Mouse (Mus musculus): Measurements from ENCODE around the gene Limk1. TPM values are rescaled to one million over a fixed set of nuclear protein-coding genes. Genes with fewer than 3 reads are reported as not detected.
"Not testable (repeated sequence)": the region's sequence is repeated elsewhere in the genome, so short reads cannot be mapped to it uniquely, and the experiment has no call there.

Limk1 gene
- polyA plus RNA-seq, 1 experiment from 2014 or later, result 3.8 TPM

DNA sequence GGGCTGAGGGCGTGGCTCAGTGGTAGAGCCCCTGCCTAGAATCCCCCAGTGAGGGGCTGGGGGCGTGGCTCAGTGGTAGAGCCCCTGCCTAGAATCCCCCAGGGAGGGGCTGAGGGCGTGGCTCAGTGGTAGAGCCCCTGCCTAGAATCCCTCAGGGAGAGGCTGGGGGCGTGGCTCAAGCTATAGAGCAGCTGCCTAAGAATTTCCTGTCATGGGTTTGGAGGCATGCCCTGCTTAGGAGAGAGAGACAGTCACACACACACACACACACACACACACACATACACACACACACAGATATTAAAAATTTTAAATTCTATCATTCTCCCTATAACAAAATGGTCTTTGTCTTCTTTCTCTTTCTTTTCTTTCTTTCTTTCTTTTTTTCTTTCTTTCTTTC lies 39.4 kb downstream of the Limk1 start:
- H3K4me1 ChIP-seq, result peaks cover 19% of the 10 kb centered on the region
- not testable (repeated sequence) for ATAC-seq (ENCODE audit: extremely low read depth, insufficient number of reproducible peaks, low FRiP score, low TSS enrichment); H3K9ac ChIP-seq; H3K27me3 ChIP-seq (replicated peaks); H3K36me3 ChIP-seq; H3K27ac ChIP-seq (replicated peaks); H3K9me3 ChIP-seq; H3K4me2 ChIP-seq; H3K4me3 ChIP-seq
- WGBS, result 79% methylated on average over 3 of the region's 4 CpGs

DNA sequence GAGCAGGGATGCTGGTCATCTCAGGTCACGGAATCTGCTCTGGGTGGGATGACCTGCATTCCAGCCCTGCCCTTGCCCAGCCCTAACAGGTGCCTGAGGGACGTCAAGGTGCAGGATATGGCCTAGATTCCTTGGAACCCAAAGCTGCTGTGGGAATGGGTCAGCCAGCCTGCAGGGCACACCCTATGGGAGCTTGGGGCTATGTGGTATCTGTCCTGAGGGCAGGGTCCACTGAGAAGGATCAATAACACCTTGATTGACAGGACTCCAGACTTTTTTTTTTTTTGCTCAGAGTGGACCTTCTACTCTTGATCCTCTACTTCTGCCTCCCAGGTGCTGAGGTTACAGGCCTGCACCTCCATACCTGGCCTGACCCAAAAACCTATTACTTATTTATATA lies 41.0 kb downstream of the Limk1 start:
- Histone ChIP-seq H3K27ac (replicated peaks) (no peak overlapping the region), H3K4me3 (no peak overlapping the region), H3K27me3 (replicated peaks) (no peaks in the 10 kb centered on the region), H3K4me1 (peaks cover 19% of the 10 kb centered on the region), H3K36me3 (no peaks in the 10 kb centered on the region), H3K9me3 (no peaks in the 10 kb centered on the region), H3K9ac (no peak overlapping the region), H3K4me2 (no peak overlapping the region)
- ATAC-seq (ENCODE audit: extremely low read depth, insufficient number of reproducible peaks, low FRiP score, low TSS enrichment), result no peak
- WGBS, result 76% methylated on average over 2 of the region's 2 CpGs

- Histone ChIP-seq H3K9ac (no peak overlapping the region), H3K36me3 (no peaks in the 10 kb centered on the region), H3K4me2 (no peak overlapping the region), H3K4me3 (no peak overlapping the region), H3K4me1 (peaks cover 11% of the 10 kb centered on the region), H3K9me3 (no peaks in the 10 kb centered on the region), H3K27me3 (replicated peaks) (no peaks in the 10 kb centered on the region), H3K27ac (replicated peaks) (no peak overlapping the region)
- WGBS, result 60% methylated on average over 4 of the region's 4 CpGs
- no peak for ATAC-seq (ENCODE audit: extremely low read depth, insufficient number of reproducible peaks, low FRiP score, low TSS enrichment)
These were observed 41.9 kb downstream of the Limk1 start for GRCm38 (mm10) chr5:134646461-134646860.

GRCm38 (mm10) chr5:134644643-134645118 lies 43.7 kb downstream of the Limk1 start:
- Histone ChIP-seq H3K36me3 (no peaks in the 10 kb centered on the region), H3K4me3 (no peak overlapping the region), H3K9me3 (no peaks in the 10 kb centered on the region), H3K27me3 (replicated peaks) (no peaks in the 10 kb centered on the region), H3K9ac (no peak overlapping the region), H3K27ac (replicated peaks) (peak overlapping the region; percentile 36; the same call in 1 of the 2 replicates), H3K4me2 (no peak overlapping the region), H3K4me1 (peaks cover 14% of the 10 kb centered on the region)
- no peak for ATAC-seq (ENCODE audit: extremely low read depth, insufficient number of reproducible peaks, low FRiP score, low TSS enrichment)
- 48% methylated on average over 8 of the region's 8 CpGs for WGBS

GRCm38 (mm10) chr5:134644121-134644520 lies 44.3 kb downstream of the Limk1 start:
- H3K4me3 ChIP-seq, result no peak overlapping the region
- H3K9ac ChIP-seq, result no peak overlapping the region
- H3K9me3 ChIP-seq, result no peaks in the 10 kb centered on the region
- WGBS, result 69% methylated on average over 1 of the region's 1 CpGs
- no peaks in the 10 kb centered on the region for H3K36me3 ChIP-seq
- H3K27ac ChIP-seq (replicated peaks), result peak overlapping the region; percentile 36; the same call in 1 of the 2 replicates
- H3K27me3 ChIP-seq (replicated peaks), result no peaks in the 10 kb centered on the region
- H3K4me1 ChIP-seq, result peaks cover 15% of the 10 kb centered on the region
- H3K4me2 ChIP-seq, result no peak overlapping the region
- ATAC-seq (ENCODE audit: extremely low read depth, insufficient number of reproducible peaks, low FRiP score, low TSS enrichment), result no peak

GRCm38 (mm10) chr5:134640371-134640770 lies 48.0 kb downstream of the Limk1 start:
- Histone ChIP-seq H3K27me3 (replicated peaks) (no peaks in the 10 kb centered on the region), H3K9me3 (no peaks in the 10 kb centered on the region), H3K9ac (no peak overlapping the region), H3K36me3 (peaks cover 18% of the 10 kb centered on the region), H3K4me1 (peaks cover 34% of the 10 kb centered on the region), H3K27ac (replicated peaks) (no peak overlapping the region), H3K4me2 (no peak overlapping the region), H3K4me3 (no peak overlapping the region)
- ATAC-seq (ENCODE audit: extremely low read depth, insufficient number of reproducible peaks, low FRiP score, low TSS enrichment), result no peak
- WGBS, result 74% methylated on average over 3 of the region's 3 CpGs

GRCm38 (mm10) chr5:134639269-134639682 lies 49.1 kb downstream of the Limk1 start, which contains the start of gene Eif4h:
Gene Eif4h (minus strand): TSS chr5:134639490.
- Histone ChIP-seq H3K36me3 (peaks cover 28% of the 10 kb centered on the region), H3K4me3 (peak within 1 kb of the TSS; percentile 99), H3K27me3 (replicated peaks) (no peaks in the 10 kb centered on the region), H3K9ac (peak within 1 kb of the TSS; percentile 100), H3K4me1 (peaks cover 29% of the 10 kb centered on the region), H3K9me3 (no peaks in the 10 kb centered on the region), H3K27ac (replicated peaks) (peak within 1 kb of the TSS; percentile 96), H3K4me2 (peak within 1 kb of the TSS; percentile 95)
- ATAC-seq (ENCODE audit: extremely low read depth, insufficient number of reproducible peaks, low FRiP score, low TSS enrichment), result peak; percentile 94
- WGBS, result under 1% methylated on average over 51 of the region's 52 CpGs

- Histone ChIP-seq H3K27ac (replicated peaks) (peak overlapping the region; percentile 96), H3K9me3 (no peaks in the 10 kb centered on the region), H3K36me3 (peaks cover 34% of the 10 kb centered on the region), H3K27me3 (replicated peaks) (no peaks in the 10 kb centered on the region), H3K4me2 (peak overlapping the region; percentile 95), H3K9ac (peak overlapping the region; percentile 100), H3K4me1 (peaks cover 28% of the 10 kb centered on the region), H3K4me3 (peak overlapping the region; percentile 99)
- peak; percentile 21; the same call in 1 of the 2 replicates for ATAC-seq (ENCODE audit: extremely low read depth, insufficient number of reproducible peaks, low FRiP score, low TSS enrichment)
- under 1% methylated on average over 79 of the region's 85 CpGs for WGBS
These were observed 49.7 kb downstream of the Limk1 start for GRCm38 (mm10) chr5:134638461-134639268.

GRCm38 (mm10) chr5:134637820-134638367 lies 50.5 kb downstream of the Limk1 start:
- ATAC-seq (ENCODE audit: extremely low read depth, insufficient number of reproducible peaks, low FRiP score, low TSS enrichment), result no peak
- no peaks in the 10 kb centered on the region for H3K9me3 ChIP-seq
- peaks cover 36% of the 10 kb centered on the region for H3K4me1 ChIP-seq
- H3K27ac ChIP-seq (replicated peaks), result peak overlapping the region; percentile 96
- peaks cover 41% of the 10 kb centered on the region for H3K36me3 ChIP-seq
- H3K27me3 ChIP-seq (replicated peaks), result no peaks in the 10 kb centered on the region
- peak overlapping the region; percentile 95 for H3K4me2 ChIP-seq
- H3K9ac ChIP-seq, result peak overlapping the region; percentile 100
- H3K4me3 ChIP-seq, result peak overlapping the region; percentile 99
- WGBS, result 29% methylated on average over 5 of the region's 5 CpGs

GRCm38 (mm10) chr5:134632841-134633240 lies 55.6 kb downstream of the Limk1 start:
- 67% methylated on average over 2 of the region's 2 CpGs for WGBS
- H3K36me3 ChIP-seq, result peaks cover 85% of the 10 kb centered on the region
- no peak overlapping the region for H3K9ac ChIP-seq
- no peak overlapping the region for H3K4me2 ChIP-seq
- peaks cover 67% of the 10 kb centered on the region for H3K4me1 ChIP-seq
- H3K27ac ChIP-seq (replicated peaks), result no peak overlapping the region
- no peaks in the 10 kb centered on the region for H3K9me3 ChIP-seq
- no peaks in the 10 kb centered on the region for H3K27me3 ChIP-seq (replicated peaks)
- ATAC-seq (ENCODE audit: extremely low read depth, insufficient number of reproducible peaks, low FRiP score, low TSS enrichment), result no peak
- no peak overlapping the region for H3K4me3 ChIP-seq

DNA sequence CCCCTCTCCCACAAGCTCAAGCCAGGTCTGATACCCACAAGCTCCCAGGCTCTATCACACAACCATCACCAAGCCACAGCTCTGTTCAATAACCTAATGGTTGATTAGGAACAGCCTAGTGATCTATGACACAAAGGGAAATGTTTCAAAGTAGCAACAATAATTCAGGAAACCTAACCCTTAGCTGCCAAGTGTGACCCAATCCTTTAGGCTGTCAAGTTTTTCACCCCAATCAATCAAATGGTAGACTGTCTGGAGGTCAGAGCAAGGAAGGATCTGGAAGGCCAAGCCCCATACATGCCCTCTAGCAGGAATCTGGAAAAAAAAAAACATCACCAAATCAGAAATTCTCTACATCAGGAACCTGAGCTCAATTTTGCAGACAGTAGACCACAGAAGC lies 57.6 kb downstream of the Limk1 start:
- no peak for ATAC-seq (ENCODE audit: extremely low read depth, insufficient number of reproducible peaks, low FRiP score, low TSS enrichment)
- no peaks in the 10 kb centered on the region for H3K9me3 ChIP-seq
- H3K27me3 ChIP-seq (replicated peaks), result no peaks in the 10 kb centered on the region
- H3K27ac ChIP-seq (replicated peaks), result no peak overlapping the region
- H3K36me3 ChIP-seq, result peaks cover 91% of the 10 kb centered on the region
- peaks cover 55% of the 10 kb centered on the region for H3K4me1 ChIP-seq
- H3K9ac ChIP-seq, result no peak overlapping the region
- no peak overlapping the region for H3K4me2 ChIP-seq
- no peak overlapping the region for H3K4me3 ChIP-seq

Data from heart, embryonic 13.5 days (tissue).